Mouse (Mus musculus): ENCODE data around the gene Naa15. TPM values are rescaled to one million over a fixed set of nuclear protein-coding genes. Genes with fewer than 3 reads are reported as not detected.
"Not testable (repeated sequence)": the region's sequence is repeated elsewhere in the genome, so short reads cannot be mapped to it uniquely, and the experiment has no call there.

The Naa15 gene
- polyA plus RNA-seq, 1 experiment from 2014 or later, result 37.3 TPM

DNA sequence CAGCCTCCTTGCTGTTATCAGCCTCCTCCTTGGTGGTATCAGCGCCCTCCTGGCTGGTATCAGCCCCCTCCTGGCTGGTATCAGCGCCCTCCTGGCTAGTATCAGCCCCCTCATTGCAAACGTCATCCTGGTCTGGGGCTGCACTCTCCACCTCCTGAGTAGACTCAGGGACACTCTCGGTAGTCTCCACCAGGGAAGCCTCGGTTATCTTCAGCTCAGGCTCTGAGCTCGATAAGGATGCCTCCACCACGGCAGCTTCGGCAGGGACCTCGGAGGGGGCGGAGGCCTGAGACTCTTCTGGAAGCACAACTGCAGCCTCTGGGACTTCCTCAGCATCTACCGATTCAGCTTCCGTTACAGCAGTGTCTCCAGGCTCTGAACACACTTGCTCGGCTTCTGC, 26.0 kb upstream of the Naa15 start:
- Histone ChIP-seq H3K9me3 (ENCODE audit: control insufficient read depth, low read length) (no peaks in the 10 kb centered on the region), H3K27me3 (replicated peaks; ENCODE audit: control insufficient read depth, insufficient read depth, low read length) (0 out of 2 replicates have a peak, but pooled peaks cover 4% of the 10 kb centered on the region), H3K4me1 (replicated peaks; ENCODE audit: control insufficient read depth, insufficient read depth, low read length) (no peaks in the 10 kb centered on the region), H3K36me3 (ENCODE audit: control insufficient read depth, insufficient read depth, low read length) (no peaks in the 10 kb centered on the region), H3K27ac (ENCODE audit: low read depth) (no peak overlapping the region), H3K4me2 (ENCODE audit: low read length) (peak overlapping the region; percentile 46), H3K4me3 (ENCODE audit: low read depth, low read length) (0 out of 2 replicates have a peak overlapping the region, but pooled peaks have one; percentile 6), H3K9ac (ENCODE audit: low read length) (0 out of 2 replicates have a peak overlapping the region, but pooled peaks have one; percentile 16)
- DNase-seq (ENCODE audit: low spot score) (peak; percentile 56), ATAC-seq (replicated peaks; ENCODE audit: low FRiP score, low TSS enrichment, low read depth) (no peak)
- 3% methylated on average over 13 of the region's 13 CpGs for WGBS

DNA sequence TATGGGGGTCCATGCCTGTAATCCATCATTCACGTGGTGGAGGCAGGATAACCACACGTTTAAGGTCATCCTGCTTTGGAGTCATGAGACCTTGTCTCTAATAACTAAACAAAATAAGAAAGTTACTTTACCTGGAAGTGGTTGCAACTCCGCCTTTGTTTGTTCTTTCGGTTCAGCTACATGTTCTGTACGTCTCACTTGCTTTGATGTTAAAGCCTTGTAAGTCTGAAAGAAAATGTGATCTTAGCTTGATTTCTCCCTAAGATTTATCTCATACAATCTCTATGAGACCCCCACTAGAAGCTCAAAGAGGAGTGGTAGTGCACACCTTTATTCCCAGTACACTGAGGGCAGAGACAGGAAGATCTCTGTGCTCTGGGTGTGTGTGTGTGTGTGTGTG, 23.9 kb upstream of the Naa15 start:
- no peak overlapping the region for H3K4me2 ChIP-seq (ENCODE audit: low read length)
- 77% methylated on average over 5 of the region's 5 CpGs for WGBS
- H3K27me3 ChIP-seq (replicated peaks; ENCODE audit: control insufficient read depth, insufficient read depth, low read length), result peaks cover 13% of the 10 kb centered on the region; the same call in 1 of the 2 replicates
- no peaks in the 10 kb centered on the region for H3K9me3 ChIP-seq (ENCODE audit: control insufficient read depth, low read length)
- H3K9ac ChIP-seq (ENCODE audit: low read length), result no peak overlapping the region
- no peak for DNase-seq (ENCODE audit: low spot score)
- H3K4me1 ChIP-seq (replicated peaks; ENCODE audit: control insufficient read depth, insufficient read depth, low read length), result 0 out of 2 replicates have a peak, but pooled peaks cover 2% of the 10 kb centered on the region
- H3K27ac ChIP-seq (ENCODE audit: low read depth), result no peak overlapping the region
- no peaks in the 10 kb centered on the region for H3K36me3 ChIP-seq (ENCODE audit: control insufficient read depth, insufficient read depth, low read length)
- no peak overlapping the region for H3K4me3 ChIP-seq (ENCODE audit: low read depth, low read length)
- no peak for ATAC-seq (replicated peaks; ENCODE audit: low FRiP score, low TSS enrichment, low read depth)

DNA sequence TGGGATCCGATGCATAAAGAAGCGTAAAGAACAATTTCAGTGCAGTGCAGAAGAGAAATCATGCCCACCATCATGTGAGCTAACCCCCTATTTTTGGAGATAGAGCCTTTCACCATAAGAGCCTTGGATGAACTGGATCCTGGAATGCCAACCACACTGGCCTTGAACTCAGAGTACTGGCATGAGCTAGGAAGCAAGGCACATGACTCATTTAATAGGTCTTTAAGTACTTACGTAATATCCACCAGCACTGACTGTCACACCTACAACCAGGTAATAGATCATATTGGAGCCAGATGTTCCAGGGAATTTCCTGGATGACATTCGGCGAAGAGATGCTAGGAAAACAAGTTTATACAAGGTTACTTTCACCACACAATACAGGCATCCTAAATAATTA, 23.4 kb upstream of the Naa15 start:
- Histone ChIP-seq H3K4me1 (replicated peaks; ENCODE audit: control insufficient read depth, insufficient read depth, low read length) (0 out of 2 replicates have a peak, but pooled peaks cover 2% of the 10 kb centered on the region), H3K9me3 (ENCODE audit: control insufficient read depth, low read length) (no peaks in the 10 kb centered on the region), H3K4me2 (ENCODE audit: low read length) (no peak overlapping the region), H3K36me3 (ENCODE audit: control insufficient read depth, insufficient read depth, low read length) (no peaks in the 10 kb centered on the region), H3K4me3 (ENCODE audit: low read depth, low read length) (no peak overlapping the region), H3K27ac (ENCODE audit: low read depth) (no peak overlapping the region), H3K9ac (ENCODE audit: low read length) (no peak overlapping the region), H3K27me3 (replicated peaks; ENCODE audit: control insufficient read depth, insufficient read depth, low read length) (peaks cover 17% of the 10 kb centered on the region; the same call in 1 of the 2 replicates)
- WGBS, result 93% methylated on average over 5 of the region's 5 CpGs
- DNase-seq (ENCODE audit: low spot score) (no peak), ATAC-seq (replicated peaks; ENCODE audit: low FRiP score, low TSS enrichment, low read depth) (no peak)

DNA sequence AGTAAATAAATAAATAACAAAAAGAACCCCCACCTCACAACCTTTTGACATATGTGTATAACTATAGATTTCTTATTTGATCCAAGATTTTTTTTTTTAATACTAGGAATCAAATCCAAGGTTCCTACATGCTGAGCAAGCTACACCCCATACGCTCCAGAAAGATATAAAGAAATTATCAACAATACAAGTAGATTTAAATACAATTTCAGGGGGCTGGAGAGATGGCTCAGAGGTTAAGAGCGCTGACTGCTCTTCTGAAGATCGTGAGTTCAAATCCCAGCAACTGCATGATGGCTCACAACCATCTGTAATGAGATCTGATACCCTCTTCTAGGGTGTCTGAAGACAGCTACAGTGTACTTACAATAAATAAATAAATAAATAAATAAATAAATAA, 21.9 kb upstream of the Naa15 start:
- not testable (repeated sequence) for DNase-seq (ENCODE audit: low spot score); H3K36me3 ChIP-seq (ENCODE audit: control insufficient read depth, insufficient read depth, low read length); ATAC-seq (replicated peaks; ENCODE audit: low FRiP score, low TSS enrichment, low read depth); H3K27ac ChIP-seq (ENCODE audit: low read depth); H3K9me3 ChIP-seq (ENCODE audit: control insufficient read depth, low read length); H3K4me3 ChIP-seq (ENCODE audit: low read depth, low read length); H3K4me1 ChIP-seq (replicated peaks; ENCODE audit: control insufficient read depth, insufficient read depth, low read length); H3K4me2 ChIP-seq (ENCODE audit: low read length); H3K9ac ChIP-seq (ENCODE audit: low read length)
- 95% methylated on average over 3 of the region's 3 CpGs for WGBS
- peaks cover 19% of the 10 kb centered on the region; the same call in 1 of the 2 replicates for H3K27me3 ChIP-seq (replicated peaks; ENCODE audit: control insufficient read depth, insufficient read depth, low read length)

DNA sequence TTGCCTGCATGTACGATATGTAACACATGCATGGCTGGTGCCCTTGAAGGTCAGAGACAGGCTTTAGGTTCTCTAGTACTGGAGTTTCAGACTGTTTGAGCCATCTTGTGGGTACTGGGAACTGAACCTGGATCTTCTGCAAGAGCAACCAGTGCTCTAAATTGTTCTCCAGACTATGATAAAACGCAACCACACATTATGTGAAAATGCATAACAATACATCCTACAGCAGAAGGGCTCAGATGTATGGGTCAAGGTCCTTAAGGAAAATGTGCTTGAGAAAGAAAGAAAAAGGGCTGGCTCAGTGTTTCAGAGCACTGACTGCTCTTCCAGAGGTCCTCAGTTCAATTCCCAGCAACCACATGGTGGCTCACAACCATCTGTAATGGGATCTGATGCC, 21.3 kb upstream of the Naa15 start:
- H3K27ac ChIP-seq (ENCODE audit: low read depth), result no peak overlapping the region
- no peak overlapping the region for H3K4me2 ChIP-seq (ENCODE audit: low read length)
- no peak overlapping the region for H3K9ac ChIP-seq (ENCODE audit: low read length)
- peaks cover 18% of the 10 kb centered on the region; the same call in 1 of the 2 replicates for H3K27me3 ChIP-seq (replicated peaks; ENCODE audit: control insufficient read depth, insufficient read depth, low read length)
- no peak overlapping the region for H3K4me3 ChIP-seq (ENCODE audit: low read depth, low read length)
- H3K9me3 ChIP-seq (ENCODE audit: control insufficient read depth, low read length), result no peaks in the 10 kb centered on the region
- DNase-seq (ENCODE audit: low spot score), result no peak
- 89% methylated on average over 2 of the region's 2 CpGs for WGBS
- no peaks in the 10 kb centered on the region for H3K36me3 ChIP-seq (ENCODE audit: control insufficient read depth, insufficient read depth, low read length)
- no peak for ATAC-seq (replicated peaks; ENCODE audit: low FRiP score, low TSS enrichment, low read depth)
- H3K4me1 ChIP-seq (replicated peaks; ENCODE audit: control insufficient read depth, insufficient read depth, low read length), result 0 out of 2 replicates have a peak, but pooled peaks cover 2% of the 10 kb centered on the region

DNA sequence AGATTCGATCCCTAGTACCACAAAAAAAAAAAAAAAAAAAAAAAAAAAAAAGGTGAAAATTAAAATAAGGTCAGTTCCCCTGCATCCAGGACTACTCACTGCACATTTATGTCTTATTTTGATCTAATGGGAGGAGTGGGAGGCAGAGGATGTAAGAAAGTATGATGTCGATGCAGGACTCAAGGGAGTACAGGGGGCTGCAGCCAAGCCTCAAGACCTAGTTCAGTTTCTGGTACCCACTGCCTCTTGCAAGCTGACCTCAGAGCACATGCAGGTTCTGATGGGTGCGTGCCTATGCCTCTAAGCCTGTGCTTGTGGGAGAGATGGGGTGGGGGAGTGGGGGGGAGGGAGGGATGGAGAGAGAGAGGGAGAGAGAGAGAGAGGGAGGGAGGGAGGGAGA, 20.1 kb upstream of the Naa15 start:
- Histone ChIP-seq H3K9me3 (ENCODE audit: control insufficient read depth, low read length) (no peaks in the 10 kb centered on the region), H3K27me3 (replicated peaks; ENCODE audit: control insufficient read depth, insufficient read depth, low read length) (peaks cover 18% of the 10 kb centered on the region; the same call in 1 of the 2 replicates), H3K4me1 (replicated peaks; ENCODE audit: control insufficient read depth, insufficient read depth, low read length) (0 out of 2 replicates have a peak, but pooled peaks cover 2% of the 10 kb centered on the region), H3K27ac (ENCODE audit: low read depth) (no peak overlapping the region), H3K4me2 (ENCODE audit: low read length) (no peak overlapping the region), H3K4me3 (ENCODE audit: low read depth, low read length) (no peak overlapping the region), H3K36me3 (ENCODE audit: control insufficient read depth, insufficient read depth, low read length) (no peaks in the 10 kb centered on the region), H3K9ac (ENCODE audit: low read length) (no peak overlapping the region)
- ATAC-seq (replicated peaks; ENCODE audit: low FRiP score, low TSS enrichment, low read depth) (no peak), DNase-seq (ENCODE audit: low spot score) (no peak)
- 68% methylated on average over 3 of the region's 3 CpGs for WGBS

DNA sequence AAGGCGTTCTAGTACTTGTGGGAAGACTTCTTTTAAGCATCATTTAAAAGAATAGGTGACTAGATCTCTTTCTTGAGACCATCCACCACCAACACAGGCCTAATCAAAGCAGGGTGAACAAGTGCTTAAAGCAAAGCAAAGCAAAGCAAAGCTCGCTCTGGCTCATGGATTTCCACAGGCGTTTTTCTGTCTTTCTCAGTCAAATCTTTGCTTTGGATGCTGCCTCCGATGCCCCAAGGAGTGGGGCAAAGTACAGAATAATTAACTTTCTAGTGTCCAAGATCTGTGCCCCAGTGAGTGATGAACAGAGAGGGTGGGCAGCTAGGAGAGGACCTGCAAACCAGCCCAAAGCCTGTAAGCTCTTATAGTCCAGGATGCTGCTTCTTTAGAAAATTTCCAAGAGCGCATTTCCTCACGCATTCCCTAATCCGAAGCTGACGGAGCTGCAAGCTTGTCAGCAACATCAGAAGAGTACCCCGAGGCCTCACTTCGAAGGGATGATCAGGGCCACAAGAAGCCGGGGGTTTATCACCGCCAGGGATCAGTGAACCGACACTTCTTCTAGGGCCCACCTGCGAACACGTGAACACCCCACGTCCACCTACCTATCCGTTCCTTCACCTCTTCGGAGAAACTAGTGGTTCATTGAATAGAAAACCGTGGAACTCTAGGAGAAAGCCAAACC, 19.3 kb upstream of the Naa15 start:
- DNase-seq (ENCODE audit: low spot score) (no peak), ATAC-seq (replicated peaks; ENCODE audit: low FRiP score, low TSS enrichment, low read depth) (no peak)
- H3K4me1 ChIP-seq (replicated peaks; ENCODE audit: control insufficient read depth, insufficient read depth, low read length), result 0 out of 2 replicates have a peak, but pooled peaks cover 2% of the 10 kb centered on the region
- 36% methylated on average over 19 of the region's 19 CpGs for WGBS
- H3K27ac ChIP-seq (ENCODE audit: low read depth), result no peak overlapping the region
- no peak overlapping the region for H3K9ac ChIP-seq (ENCODE audit: low read length)
- H3K4me3 ChIP-seq (ENCODE audit: low read depth, low read length), result peak overlapping the region; percentile 59; the same call in 1 of the 2 replicates
- no peaks in the 10 kb centered on the region for H3K9me3 ChIP-seq (ENCODE audit: control insufficient read depth, low read length)
- peak overlapping the region; percentile 80 for H3K4me2 ChIP-seq (ENCODE audit: low read length)
- H3K27me3 ChIP-seq (replicated peaks; ENCODE audit: control insufficient read depth, insufficient read depth, low read length), result peaks cover 18% of the 10 kb centered on the region; the same call in 1 of the 2 replicates
- H3K36me3 ChIP-seq (ENCODE audit: control insufficient read depth, insufficient read depth, low read length), result no peaks in the 10 kb centered on the region

DNA sequence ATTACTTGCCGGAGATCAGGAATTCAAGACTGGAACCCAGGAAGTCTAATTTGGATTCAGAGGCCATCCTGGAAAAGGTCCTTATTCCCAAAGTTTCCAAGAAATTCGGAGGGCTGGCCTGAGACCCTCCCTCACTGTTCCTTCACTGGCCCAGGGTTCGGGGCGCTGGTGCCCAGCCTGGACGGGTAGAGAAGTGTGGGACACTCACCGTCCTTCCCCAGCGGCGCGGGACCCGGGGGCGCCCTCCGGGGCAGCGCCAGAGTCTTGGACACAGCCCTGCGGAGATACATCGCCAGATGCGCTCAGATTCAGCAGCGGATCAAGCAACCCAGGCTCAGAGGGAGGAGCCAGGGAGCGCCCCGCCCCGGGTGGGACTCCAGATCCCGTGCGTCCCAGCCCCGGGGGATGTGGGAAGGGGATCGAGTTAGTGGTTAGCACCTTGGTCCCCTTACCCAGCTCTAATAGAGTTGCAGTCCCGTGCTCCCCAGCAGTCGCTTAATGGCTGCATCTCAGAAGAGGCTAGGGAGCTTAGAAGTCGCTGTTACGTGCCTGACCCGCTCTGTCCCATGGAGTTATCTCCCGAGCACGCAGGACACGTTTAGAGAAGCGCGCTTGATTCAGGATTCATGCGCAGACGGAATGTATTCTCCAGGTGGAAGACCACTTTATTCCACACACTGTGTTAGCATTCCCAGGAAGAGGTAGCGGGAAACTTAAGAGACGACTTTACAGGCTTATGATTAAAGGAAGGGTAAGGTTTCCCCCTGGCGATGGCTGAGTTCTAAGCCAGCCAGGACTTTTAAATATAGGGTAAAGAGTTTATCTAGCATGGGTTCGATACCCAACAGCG, 18.5 kb upstream of the Naa15 start, which contains the start of gene Mgarp:
Mgarp (minus strand) TSS at position 520 of the 850 bp plus-strand sequence.
- WGBS, result 2% methylated on average over 41 of the region's 41 CpGs
- H3K9ac ChIP-seq (ENCODE audit: low read length), result peak within 1 kb of the TSS; percentile 58
- peak within 1 kb of the TSS; percentile 80 for H3K4me2 ChIP-seq (ENCODE audit: low read length)
- H3K4me1 ChIP-seq (replicated peaks; ENCODE audit: control insufficient read depth, insufficient read depth, low read length), result 0 out of 2 replicates have a peak, but pooled peaks cover 2% of the 10 kb centered on the region
- peak; percentile 89 for ATAC-seq (replicated peaks; ENCODE audit: low FRiP score, low TSS enrichment, low read depth)
- DNase-seq (ENCODE audit: low spot score), result peak; percentile 92
- H3K4me3 ChIP-seq (ENCODE audit: low read depth, low read length), result peak within 1 kb of the TSS; percentile 59
- H3K9me3 ChIP-seq (ENCODE audit: control insufficient read depth, low read length), result no peaks in the 10 kb centered on the region
- H3K36me3 ChIP-seq (ENCODE audit: control insufficient read depth, insufficient read depth, low read length), result no peaks in the 10 kb centered on the region
- H3K27ac ChIP-seq (ENCODE audit: low read depth), result 0 out of 2 replicates have a peak within 1 kb of the TSS, but pooled peaks have one; percentile 27
- H3K27me3 ChIP-seq (replicated peaks; ENCODE audit: control insufficient read depth, insufficient read depth, low read length), result peaks cover 18% of the 10 kb centered on the region; the same call in 1 of the 2 replicates

All from intestine, embryonic 14.5 days (tissue).